Mouse (Mus musculus) bone marrow macrophage, adult 2 months (primary cell): Measurements from ENCODE around the gene Dclk2.

Source experiments
- CTCF ChIP-seq: IDR thresholded peaks from 2 replicates; pipeline ENCODE4 v1.5.1; 2012; ENCODE audit warnings: low read depth, mild to moderate bottlenecking, low read length, moderate library complexity
- POLR2A ChIP-seq: IDR thresholded peaks from 2 replicates; pipeline ENCODE4 v1.6.1; 2012; ENCODE audit warnings: mild to moderate bottlenecking, low read depth, low read length, borderline replicate concordance

GRCm38 (mm10) chr3:86793264-86793663, 127.4 kb downstream of the Dclk2 start:
- no peak for TF ChIP-seq CTCF
- no peak for TF ChIP-seq POLR2A
